Mouse (Mus musculus) midbrain, postnatal 0 days (tissue): Measurements from ENCODE around the gene Man1c1. TPM values are rescaled to one million over a fixed set of nuclear protein-coding genes. Genes with fewer than 3 reads are reported as not detected.

Experiments used
- ATAC-seq: fragments of 200-750 bp; cut with Nextera tagmentation; 2 replicates; pipeline ENCODE4 v1.8.0; 2017; ENCODE audit warnings: moderate number of reproducible peaks, mild to moderate bottlenecking, moderate TSS enrichment, moderate library complexity; ENCODE audit not compliant: low FRiP score
- DNase-seq: peaks from one replicate; pipeline ENCODE4 v3.0.0-alpha.2; 2015; ENCODE audit warnings: low spot score
- H3K27ac ChIP-seq: fragments of 300-500 bp; sonication (generic); 2 replicates; pipeline ENCODE4 v1.5.1; 2014; ENCODE audit warnings: low read depth, mild to moderate bottlenecking, low read length, mixed read lengths
- H3K27me3 ChIP-seq: fragments of 300-500 bp; sonication (generic); 2 replicates; pipeline ENCODE4 v1.6.1; 2014; ENCODE audit warnings: low read length, control low read depth, mixed read lengths; ENCODE audit not compliant: insufficient read depth
- H3K36me3 ChIP-seq: fragments of 300-500 bp; sonication (generic); 2 replicates; pipeline ENCODE4 v1.6.1; 2014; ENCODE audit warnings: low read length, control low read depth, mixed read lengths; ENCODE audit not compliant: insufficient read depth
- H3K4me1 ChIP-seq: fragments of 300-500 bp; sonication (generic); 2 replicates; pipeline ENCODE4 v1.6.1; 2014; ENCODE audit warnings: mild to moderate bottlenecking, control low read depth, antibody characterized with exemption, low read length, mixed read lengths; ENCODE audit not compliant: insufficient read depth
- H3K4me2 ChIP-seq: fragments of 300-500 bp; sonication (generic); 2 replicates; pipeline ENCODE4 v1.6.1; 2014; ENCODE audit warnings: low read depth, mild to moderate bottlenecking, low read length, mixed read lengths; ENCODE audit not compliant: poor library complexity, severe bottlenecking
- H3K4me3 ChIP-seq: fragments of 300-500 bp; sonication (generic); 2 replicates; pipeline ENCODE4 v1.5.1; 2014; ENCODE audit warnings: low read depth, mild to moderate bottlenecking, low read length, moderate library complexity
- H3K9ac ChIP-seq: fragments of 300-500 bp; sonication (generic); replicated peaks from 2 replicates; pipeline ENCODE4 v1.6.1; 2014; ENCODE audit warnings: mild to moderate bottlenecking, low read length, moderate library complexity, mixed read lengths; ENCODE audit not compliant: poor library complexity, severe bottlenecking
- H3K9me3 ChIP-seq: fragments of 300-500 bp; sonication (generic); 2 replicates; pipeline ENCODE4 v1.6.1; 2016; ENCODE audit warnings: low read length, control low read depth
- CTCF ChIP-seq: IDR thresholded peaks from 2 replicates; pipeline ENCODE4 v1.5.1; 2016; ENCODE audit warnings: antibody characterized with exemption, mild to moderate bottlenecking
- WGBS: fragments of 180-500 bp; shearing (Covaris S2); extraction: QIAGEN DNeasy Blood & Tissue Kit; methylation state at CpG from one replicate; pipeline ENCODE4 v1.1.7; 2014; 5-methylcytosine and 5-hydroxymethylcytosine counted together
- polyA plus RNA-seq: library from polyadenylated mRNA; unstranded; fragments of >200 nt; fragmentation: Nextera tagmentation; extraction: Ambion mirVana; gene quantifications from 2 replicates; pipeline ENCODE4 v1.2.1, GENCODE M21; 2015
- total RNA-seq: library from RNA; depleted of rRNA; stranded (reverse); fragments of >200 nt; gene quantifications from 2 replicates; pipeline ENCODE4 v1.2.3, GENCODE M21; 2014

Man1c1 gene
- total and polyA plus RNA-seq, 2 experiments from 2014 or later, result 3.4 to 28.7 TPM

- ATAC-seq (no peak), DNase-seq (no peak)
- no peak overlapping the region for H3K27ac ChIP-seq
- no peaks in the 10 kb centered on the region; the same call in 1 of the 2 replicates for H3K4me1 ChIP-seq
- TF ChIP-seq CTCF, result no peak
- WGBS, result 83% methylated on average over 16 of the region's 16 CpGs
- H3K27me3 ChIP-seq, result no peaks in the 10 kb centered on the region
- no peak overlapping the region for H3K9ac ChIP-seq
- no peaks in the 10 kb centered on the region for H3K9me3 ChIP-seq
- no peak overlapping the region for H3K4me2 ChIP-seq
- no peak overlapping the region for H3K4me3 ChIP-seq
- no peaks in the 10 kb centered on the region for H3K36me3 ChIP-seq
These were observed 32.4 kb downstream of the Man1c1 start for GRCm38 (mm10) chr4:134671660-134672173.

GRCm38 (mm10) chr4:134669742-134670354 lies 34.2 kb downstream of the Man1c1 start:
- ATAC-seq (no peak), DNase-seq (no peak)
- no peaks in the 10 kb centered on the region for H3K27me3 ChIP-seq
- 73% methylated on average over 17 of the region's 17 CpGs for WGBS
- H3K4me3 ChIP-seq, result no peak overlapping the region
- H3K36me3 ChIP-seq, result no peaks in the 10 kb centered on the region
- H3K4me1 ChIP-seq, result no peaks in the 10 kb centered on the region
- H3K9ac ChIP-seq, result no peak overlapping the region
- no peak for TF ChIP-seq CTCF
- H3K4me2 ChIP-seq, result no peak overlapping the region
- no peaks in the 10 kb centered on the region for H3K9me3 ChIP-seq
- no peak overlapping the region for H3K27ac ChIP-seq

DNA sequence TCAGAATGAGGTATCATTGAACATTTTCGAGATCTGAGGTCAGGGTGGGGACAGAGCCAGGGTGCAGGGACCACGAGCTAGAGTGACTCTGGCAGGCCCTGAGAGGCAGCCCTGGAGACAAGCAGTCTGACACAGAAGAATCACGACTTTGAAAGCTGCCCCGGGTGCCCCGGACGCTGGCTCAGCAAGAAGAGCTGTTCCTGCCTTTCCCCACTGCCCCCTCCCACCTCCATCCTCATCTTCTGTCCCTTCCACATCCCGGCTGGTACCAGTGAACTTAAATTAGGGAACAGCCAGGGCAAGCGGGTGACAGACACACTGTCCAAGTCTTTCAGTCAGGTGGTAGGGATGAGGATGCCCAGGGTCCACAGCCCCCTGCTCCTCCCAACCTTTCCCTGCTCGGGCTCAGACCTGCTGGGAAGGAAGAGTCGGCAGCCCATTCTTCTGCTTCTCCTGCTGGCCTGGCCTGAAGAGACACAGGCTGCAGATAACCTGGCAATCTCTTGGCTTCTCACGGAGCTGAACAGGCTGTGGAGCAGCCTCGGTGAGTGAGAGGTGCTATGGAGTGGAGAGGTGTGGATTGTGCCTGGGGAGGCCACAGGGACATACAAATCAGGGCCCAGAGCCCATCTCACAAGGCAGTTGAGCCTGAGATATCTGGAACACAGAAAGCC lies 35.6 kb downstream of the Man1c1 start:
- WGBS, result 68% methylated on average over 12 of the region's 12 CpGs

GRCm38 (mm10) chr4:134666391-134666790 lies 37.7 kb downstream of the Man1c1 start:
- 92% methylated on average over 19 of the region's 19 CpGs for WGBS
- ATAC-seq, result no peak

More for the DNA sequence above, 35.6 kb downstream of the Man1c1 start:
- Histone ChIP-seq H3K9ac (no peak overlapping the region), H3K4me3 (no peak overlapping the region), H3K4me1 (no peaks in the 10 kb centered on the region), H3K27ac (no peak overlapping the region), H3K4me2 (no peak overlapping the region), H3K9me3 (no peaks in the 10 kb centered on the region), H3K27me3 (no peaks in the 10 kb centered on the region), H3K36me3 (no peaks in the 10 kb centered on the region)
- ATAC-seq (no peak), DNase-seq (no peak)
- TF ChIP-seq CTCF, result no peak

DNA sequence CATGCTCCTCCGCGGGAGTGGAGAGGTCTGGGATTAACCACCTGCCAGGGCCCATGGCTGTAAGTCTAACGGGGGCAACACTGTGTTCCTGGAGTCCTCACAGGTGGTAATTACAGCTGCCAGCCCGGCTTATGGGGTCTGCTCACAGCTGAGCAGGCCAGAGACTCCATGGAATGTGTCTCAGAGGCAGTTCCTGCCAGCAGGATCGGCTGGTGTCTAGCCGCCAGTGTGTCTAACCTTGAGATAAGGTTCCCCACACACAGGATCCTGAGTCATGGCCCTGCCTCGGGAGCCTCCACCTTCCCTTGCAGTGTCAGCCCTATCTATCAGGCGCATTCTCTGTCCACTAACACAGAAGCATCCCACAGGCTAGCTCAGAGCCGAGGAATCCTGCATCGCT lies 41.0 kb downstream of the Man1c1 start:
- WGBS, result 45% methylated on average over 10 of the region's 10 CpGs
- Histone ChIP-seq H3K27ac (no peak overlapping the region), H3K9ac (no peak overlapping the region)

More at GRCm38 (mm10) chr4:134666391-134666790, 37.7 kb downstream of the Man1c1 start:
- no peak overlapping the region for H3K27ac ChIP-seq
- H3K27me3 ChIP-seq, result no peaks in the 10 kb centered on the region
- no peaks in the 10 kb centered on the region for H3K36me3 ChIP-seq
- no peak overlapping the region for H3K9ac ChIP-seq
- H3K9me3 ChIP-seq, result no peaks in the 10 kb centered on the region
- H3K4me1 ChIP-seq, result no peaks in the 10 kb centered on the region
- no peak overlapping the region for H3K4me3 ChIP-seq
- no peak for DNase-seq
- no peak for TF ChIP-seq CTCF
- H3K4me2 ChIP-seq, result no peak overlapping the region

GRCm38 (mm10) chr4:134660630-134661183 lies 43.4 kb downstream of the Man1c1 start:
- Histone ChIP-seq H3K9me3 (no peaks in the 10 kb centered on the region), H3K36me3 (no peaks in the 10 kb centered on the region), H3K27ac (0 out of 2 replicates have a peak overlapping the region, but pooled peaks have one; percentile 26), H3K4me3 (no peak overlapping the region), H3K4me2 (no peak overlapping the region), H3K4me1 (peaks cover 11% of the 10 kb centered on the region), H3K27me3 (no peaks in the 10 kb centered on the region), H3K9ac (no peak overlapping the region)
- TF ChIP-seq CTCF, result 0 out of 2 replicates have a peak, but pooled peaks have one; percentile 32
- WGBS, result 26% methylated on average over 18 of the region's 18 CpGs
- DNase-seq, result no peak
- peak; percentile 33; the same call in 1 of the 2 replicates for ATAC-seq

More for the DNA sequence above, 41.0 kb downstream of the Man1c1 start:
- Histone ChIP-seq H3K4me3 (no peak overlapping the region), H3K36me3 (no peaks in the 10 kb centered on the region), H3K27me3 (no peaks in the 10 kb centered on the region), H3K9me3 (no peaks in the 10 kb centered on the region), H3K4me2 (no peak overlapping the region), H3K4me1 (peaks cover 11% of the 10 kb centered on the region)
- no peak for ATAC-seq
- no peak for DNase-seq
- no peak for TF ChIP-seq CTCF
